Mouse (Mus musculus) ZHBTc4 (cell line): Measurements from ENCODE around the gene Nxph4.
A peak's percentile ranks its signal among the peaks of the same experiment; 100 is the strongest.

Experiments
- DNase-seq: peaks from one replicate; pipeline ENCODE4 v3.0.0-alpha.2; 2011; ENCODE audit warnings: low read depth, low spot score

Gene Nxph4

DNA sequence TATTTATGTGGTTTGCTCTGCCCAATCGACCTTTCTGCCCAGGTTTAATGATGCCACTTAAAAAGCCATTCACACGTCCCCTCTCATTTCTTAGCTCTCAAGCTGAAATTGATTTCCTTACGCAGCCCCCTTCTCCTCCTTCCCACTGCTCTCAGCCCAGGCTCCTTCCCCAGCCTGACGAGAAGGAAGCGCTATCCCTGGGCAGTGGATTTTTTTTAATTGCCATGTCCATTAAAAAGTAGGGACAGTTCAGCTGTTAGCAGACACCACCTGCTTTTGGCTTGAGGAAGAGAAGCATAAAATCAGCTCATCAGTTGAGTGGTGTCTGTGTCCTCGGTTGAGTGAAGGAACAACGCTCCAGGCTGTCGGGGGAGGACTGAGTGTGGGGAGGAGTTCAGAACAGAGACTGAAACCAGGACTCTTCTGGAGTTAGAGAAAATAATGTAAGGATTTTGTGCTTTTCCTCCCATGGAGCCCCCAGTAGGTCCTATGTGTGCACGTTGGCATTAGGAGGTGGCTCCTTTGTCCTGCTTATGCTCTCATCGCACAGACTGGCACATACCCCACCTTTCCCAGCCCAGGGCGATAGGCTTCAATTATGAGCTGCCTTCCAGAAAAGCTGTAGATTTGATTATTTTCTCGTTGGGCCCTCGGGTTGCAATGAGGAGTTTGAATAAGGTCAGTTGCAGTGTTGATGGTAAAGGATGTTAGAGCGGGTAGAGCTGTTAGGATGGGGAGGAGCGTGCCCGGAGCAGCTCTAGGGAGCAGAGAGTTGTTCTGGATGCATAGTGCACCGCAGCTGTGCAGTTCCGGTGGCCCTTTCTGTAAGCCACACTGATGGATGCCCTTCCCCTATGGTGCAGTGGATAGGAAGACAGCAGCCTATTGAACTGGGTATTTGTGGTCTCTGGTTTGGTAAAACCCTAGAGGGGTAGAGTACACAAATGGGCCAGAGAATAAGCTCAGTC lies 43.9 kb downstream of the Nxph4 start:
- DNase-seq: no peak

DNA sequence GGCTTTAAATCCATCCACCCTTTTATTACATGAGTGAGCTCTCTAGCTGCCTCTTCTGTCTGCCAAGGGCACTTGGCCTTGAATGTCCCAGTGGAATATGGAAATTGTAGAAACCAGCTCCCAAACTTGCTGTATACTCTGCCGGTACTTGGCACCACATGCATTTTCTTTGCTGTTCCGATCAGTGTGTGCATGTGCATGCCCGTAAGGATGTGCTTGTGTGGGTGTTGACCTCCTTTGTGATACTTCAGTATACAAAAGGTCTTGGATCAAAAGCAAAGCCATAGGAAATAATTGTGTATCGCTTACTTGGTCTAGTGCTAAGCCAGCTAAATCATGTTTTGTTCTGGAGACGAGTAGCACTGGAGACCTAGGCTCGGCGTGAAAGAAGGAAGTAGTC lies 45.5 kb downstream of the Nxph4 start:
- DNase-seq: no peak

GRCm38 (mm10) chr10:127485235-127485634 lies 49.1 kb downstream of the Nxph4 start:
- no peak for DNase-seq

- peak; percentile 16 for DNase-seq
Measured at GRCm38 (mm10) chr10:127480833-127481813, 53.2 kb downstream of the Nxph4 start.

- DNase-seq: peak; percentile 46
Measured at GRCm38 (mm10) chr10:127479131-127479530, 55.2 kb downstream of the Nxph4 start.

GRCm38 (mm10) chr10:127477301-127477700 lies 57.1 kb downstream of the Nxph4 start:
- DNase-seq: no peak

DNA sequence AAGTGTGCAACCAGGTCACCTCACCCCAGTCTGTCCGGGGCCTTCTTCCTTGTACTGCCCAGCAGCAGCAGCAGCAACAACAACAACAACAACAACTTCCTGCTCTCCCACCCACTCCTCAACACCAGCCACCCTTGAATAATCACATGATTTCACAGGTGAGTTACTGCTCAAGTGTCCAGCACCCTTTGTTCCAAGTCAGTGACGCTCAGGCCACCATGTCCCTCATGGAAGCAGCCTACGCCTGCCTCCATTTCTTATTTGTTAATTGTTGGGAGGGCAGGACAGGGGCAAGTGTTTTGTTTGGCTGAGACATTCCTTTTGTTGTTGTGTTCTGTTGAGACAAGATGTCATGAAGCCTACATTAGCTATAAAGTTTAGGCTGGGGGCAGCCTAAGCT lies 57.8 kb downstream of the Nxph4 start:
- no peak for DNase-seq
